Mouse (Mus musculus) kidney, postnatal 4 days (tissue): ENCODE results near the gene Gm45711.
"Not testable (repeated sequence)": the region's sequence is repeated elsewhere in the genome, so short reads cannot be mapped to it uniquely, and the experiment has no call there.

Experiments used
- DNase-seq, 2 experiments: peaks; one replicate each; pipeline ENCODE4 v3.0.0; 2021; ENCODE audit warnings: mixed read lengths in 2 of 2

Gene Gm45711

GRCm38 (mm10) chr8:104309441-104310155 is at the start of gene Gm45711, which contains the start of gene Cmtm1:
Gene Gm45711, minus strand, starts transcription at chr8:104310081.
Gene Cmtm1, minus strand, starts transcription at chr8:104310145.
- not testable (repeated sequence) for DNase-seq

GRCm38 (mm10) chr8:104358637-104359036 is 48.8 kb upstream of the Gm45711 start:
- no peak for DNase-seq

GRCm38 (mm10) chr8:104354504-104354903 is 44.6 kb upstream of the Gm45711 start:
- DNase-seq = no peak

- no peak for DNase-seq
Observed at GRCm38 (mm10) chr8:104353186-104353585, 43.3 kb upstream of the Gm45711 start.

GRCm38 (mm10) chr8:104350047-104350446 is 40.2 kb upstream of the Gm45711 start:
- no peak for DNase-seq

- DNase-seq = no peak
Observed at GRCm38 (mm10) chr8:104348971-104349370, 39.1 kb upstream of the Gm45711 start.

- no peak for DNase-seq
Observed at GRCm38 (mm10) chr8:104346706-104347105, 36.8 kb upstream of the Gm45711 start.

GRCm38 (mm10) chr8:104344622-104345021 is 34.7 kb upstream of the Gm45711 start:
- no peak for DNase-seq

GRCm38 (mm10) chr8:104343957-104344356 is 34.1 kb upstream of the Gm45711 start:
- DNase-seq = peak; percentile 94

- DNase-seq = no peak
Observed at GRCm38 (mm10) chr8:104342426-104342825, 32.5 kb upstream of the Gm45711 start.

GRCm38 (mm10) chr8:104341678-104342077 is 31.8 kb upstream of the Gm45711 start:
- peak in 1 of 2 experiments; percentile 27 for DNase-seq

GRCm38 (mm10) chr8:104341106-104341561 is 31.3 kb upstream of the Gm45711 start:
- DNase-seq = peak; percentile 84 to 89

GRCm38 (mm10) chr8:104340233-104341105 is 30.6 kb upstream of the Gm45711 start:
- peak; percentile 85 to 91 for DNase-seq

- DNase-seq = no peak
Observed at GRCm38 (mm10) chr8:104339983-104340232, 30.0 kb upstream of the Gm45711 start.

GRCm38 (mm10) chr8:104339229-104339982 is 29.5 kb upstream of the Gm45711 start, which contains the start of gene Cmtm3:
Gene Cmtm3, plus strand, starts transcription at chr8:104339410.
- peak; percentile 31 to 56 for DNase-seq

GRCm38 (mm10) chr8:104337890-104338289 is 28.0 kb upstream of the Gm45711 start:
- DNase-seq = no peak

GRCm38 (mm10) chr8:104336806-104337205 is 26.9 kb upstream of the Gm45711 start:
- no peak for DNase-seq

GRCm38 (mm10) chr8:104334196-104334595 is 24.3 kb upstream of the Gm45711 start:
- DNase-seq = no peak

GRCm38 (mm10) chr8:104333786-104334185 is 23.9 kb upstream of the Gm45711 start:
- DNase-seq = no peak

GRCm38 (mm10) chr8:104332665-104333631 is 23.1 kb upstream of the Gm45711 start:
- DNase-seq = no peak

- not testable (repeated sequence) for DNase-seq
Observed at GRCm38 (mm10) chr8:104321930-104322329, 12.0 kb upstream of the Gm45711 start, which contains the start of gene Cmtm2b. Gene Cmtm2b, plus strand, starts transcription at chr8:104322230.

- not testable (repeated sequence) for DNase-seq
Observed at GRCm38 (mm10) chr8:104321267-104321666, 11.4 kb upstream of the Gm45711 start, which contains the start of gene Gm11020. Gene Gm11020, plus strand, starts transcription at chr8:104321567.
